Mouse (Mus musculus) G1E (cell line): ENCODE results near the gene Lrp8.

Experiments used
- CTCF ChIP-seq: IDR thresholded peaks from 2 replicates; pipeline ENCODE4 v1.5.1; 2012; ENCODE audit warnings: low read depth, low read length, inconsistent platforms, mixed read lengths
- GATA1 ChIP-seq: IDR thresholded peaks from 2 replicates; pipeline ENCODE4 v1.6.1; 2012; ENCODE audit warnings: borderline replicate concordance, low read length, inconsistent platforms, mixed read lengths
- GATA2 ChIP-seq: IDR thresholded peaks from 2 replicates; pipeline ENCODE4 v1.6.1; 2012; ENCODE audit warnings: low read depth, low read length, inconsistent platforms, borderline replicate concordance
- POLR2AphosphoS5 ChIP-seq: IDR thresholded peaks from 2 replicates; pipeline ENCODE4 v1.6.1; 2012; ENCODE audit warnings: low read depth, low read length, inconsistent platforms; ENCODE audit not compliant: insufficient replicate concordance
- TAL1 ChIP-seq: conservative IDR thresholded peaks from 2 replicates; pipeline ENCODE4 v1.6.1; 2012; ENCODE audit warnings: low read depth, low read length, inconsistent platforms, mixed read lengths

GRCm38 (mm10) chr4:107757487-107758470 lies 44.3 kb upstream of the Lrp8 start:
- TF ChIP-seq GATA1 (no peak), CTCF (no peak), POLR2AphosphoS5 (no peak), TAL1 (no peak), GATA2 (no peak)
